10 mouse cellular contexts compared by ENCODE assay signal in genomic region chr15:36873884-36874243, GRCm38 (mm10).
DNase-seq lines count a peak whose midpoint lies in the region; ATAC-seq and TF ChIP-seq lines count a peak whose summit lies in the region.
"Had no signal": no experiment of that assay in that cellular context is flagged by ENCODE, and none has a peak within 500 bp of the region (broad histone marks: within the 10 kb centered on the region; RNA-seq: fewer than 3 reads in every experiment).

No protein-coding gene starts in this region.

- no peaks in the 10 kb centered on the region for H3K27me3 ChIP-seq in heart, embryonic 11.5 days (ENCODE audit: control insufficient read depth, insufficient read depth, low read length)
- no peaks in the 10 kb centered on the region for H3K27me3 ChIP-seq in lung, embryonic 16.5 days (ENCODE audit: control insufficient read depth, insufficient read depth, low read depth, low read length)
- H3K27me3 ChIP-seq in intestine, embryonic 16.5 days (replicated peaks; ENCODE audit: control insufficient read depth, insufficient read depth, low read length) = no peaks in the 10 kb centered on the region
- H3K27me3 ChIP-seq in neural tube, embryonic 15.5 days (replicated peaks) = no peaks in the 10 kb centered on the region

- no peak overlapping the region for H3K4me3 ChIP-seq in heart, embryonic 11.5 days (ENCODE audit: low read depth, low read length)
- H3K4me3 ChIP-seq in lung, embryonic 16.5 days (ENCODE audit: low read length) = no peak overlapping the region
- no peak overlapping the region for H3K4me3 ChIP-seq in lung, adult 2 months (replicated peaks; ENCODE audit: extremely low read depth, low read depth, low read length)
- no peak overlapping the region for H3K4me3 ChIP-seq in intestine, embryonic 16.5 days (ENCODE audit: low read length)
- no peak overlapping the region for H3K4me3 ChIP-seq in neural tube, embryonic 15.5 days (replicated peaks)

- no peak for TF ChIP-seq CTCF in lung, adult 2 months (IDR thresholded peaks at IDR 0.05; ENCODE audit: insufficient read depth, low read length)

- ATAC-seq in heart, embryonic 11.5 days (replicated peaks; ENCODE audit: insufficient number of reproducible peaks, low FRiP score, low TSS enrichment) = no peak
- no peak for ATAC-seq in lung, embryonic 16.5 days (ENCODE audit: low read depth)
- ATAC-seq in intestine, embryonic 16.5 days = no peak
- no peak for ATAC-seq in neural tube, embryonic 15.5 days (ENCODE audit: low FRiP score)

- no peak for TF ChIP-seq POLR2A in lung, adult 2 months (IDR thresholded peaks at IDR 0.05; ENCODE audit: borderline replicate concordance, extremely low read depth, low read depth, low read length)

- peak overlapping the region; percentile 89 for H3K27ac ChIP-seq in heart, embryonic 11.5 days (ENCODE audit: low read depth, low read length)
- H3K27ac ChIP-seq in lung, embryonic 16.5 days (ENCODE audit: low read length) = peak overlapping the region; percentile 87
- H3K27ac ChIP-seq in intestine, embryonic 16.5 days (ENCODE audit: low read length) = peak overlapping the region; percentile 62; the same call in 1 of the 2 replicates
- peak overlapping the region; percentile 54; the same call in 1 of the 2 replicates for H3K27ac ChIP-seq in neural tube, embryonic 15.5 days (replicated peaks)

- WGBS in heart, embryonic 11.5 days (ENCODE audit: insufficient replicate concordance) = 53% methylated on average over 5 of the region's 5 CpGs
- 17% methylated on average over 5 of the region's 5 CpGs for WGBS in lung, embryonic 16.5 days
- 31% methylated on average over 5 of the region's 5 CpGs for WGBS in lung, adult 2 months
- 36% methylated on average over 5 of the region's 5 CpGs for WGBS in intestine, embryonic 16.5 days
- WGBS in neural tube, embryonic 15.5 days = 18% methylated on average over 5 of the region's 5 CpGs

- H3K9me3 ChIP-seq in heart, embryonic 11.5 days (replicated peaks; ENCODE audit: control insufficient read depth, low read length) = no peaks in the 10 kb centered on the region
- no peaks in the 10 kb centered on the region for H3K9me3 ChIP-seq in lung, embryonic 16.5 days (ENCODE audit: control insufficient read depth, low read length)
- H3K9me3 ChIP-seq in intestine, embryonic 16.5 days (ENCODE audit: control insufficient read depth, low read length) = no peaks in the 10 kb centered on the region
- no peaks in the 10 kb centered on the region for H3K9me3 ChIP-seq in neural tube, embryonic 15.5 days (replicated peaks)

- DNase-seq in heart, postnatal 14 days = no peak
- no peak for DNase-seq in lung, adult 2 months
- no peak for DNase-seq in adrenal gland, postnatal 4 days (ENCODE audit: low spot score in 2 of 2)
- no peak for DNase-seq in T-cell, adult 2 months (ENCODE audit: low spot score)
- DNase-seq: B cell, adult 2 months; cerebellum, adult 11 months had no signal

- H3K4me1 ChIP-seq in heart, embryonic 11.5 days (ENCODE audit: control insufficient read depth, insufficient read depth, low read length) = peaks cover 32% of the 10 kb centered on the region
- H3K4me1 ChIP-seq in lung, embryonic 16.5 days (replicated peaks; ENCODE audit: control insufficient read depth, insufficient read depth, low read length) = peaks cover 33% of the 10 kb centered on the region
- peaks cover 21% of the 10 kb centered on the region for H3K4me1 ChIP-seq in lung, adult 2 months (ENCODE audit: control insufficient read depth, insufficient read depth, low read length)
- H3K4me1 ChIP-seq in intestine, embryonic 16.5 days (ENCODE audit: control insufficient read depth, insufficient read depth, low read length) = peaks cover 32% of the 10 kb centered on the region
- H3K4me1 ChIP-seq in neural tube, embryonic 15.5 days = peaks cover 23% of the 10 kb centered on the region

- H3K4me2 ChIP-seq in heart, embryonic 11.5 days = peak overlapping the region; percentile 27
- H3K4me2 ChIP-seq in lung, embryonic 16.5 days (ENCODE audit: low read depth, low read length) = 0 out of 2 replicates have a peak overlapping the region, but pooled peaks have one; percentile 4
- no peak overlapping the region for H3K4me2 ChIP-seq in intestine, embryonic 16.5 days (ENCODE audit: low read depth, low read length)
- H3K4me2 ChIP-seq in neural tube, embryonic 15.5 days = peak overlapping the region; percentile 17

- intact Hi-C loops in heart, postnatal 14 days (cut with DNase I) = no loop called here

- H3K9ac ChIP-seq in heart, embryonic 11.5 days (ENCODE audit: low read depth, low read length) = 0 out of 2 replicates have a peak overlapping the region, but pooled peaks have one; percentile 29
- peak overlapping the region; percentile 34; the same call in 1 of the 2 replicates for H3K9ac ChIP-seq in lung, embryonic 16.5 days (ENCODE audit: low read length)
- H3K9ac ChIP-seq in intestine, embryonic 16.5 days (ENCODE audit: low read depth, low read length) = no peak overlapping the region
- H3K9ac ChIP-seq in neural tube, embryonic 15.5 days (replicated peaks) = no peak overlapping the region

- H3K36me3 ChIP-seq in heart, embryonic 11.5 days (ENCODE audit: control insufficient read depth, insufficient read depth, low read length) = no peaks in the 10 kb centered on the region
- H3K36me3 ChIP-seq in lung, embryonic 16.5 days (ENCODE audit: control insufficient read depth, insufficient read depth, low read length) = no peaks in the 10 kb centered on the region
- no peaks in the 10 kb centered on the region for H3K36me3 ChIP-seq in intestine, embryonic 16.5 days (ENCODE audit: control insufficient read depth, insufficient read depth, low read length)
- H3K36me3 ChIP-seq in neural tube, embryonic 15.5 days = no peaks in the 10 kb centered on the region

Comparison
In these comparisons a context has a peak if more than half of its experiments do, and no peak if none do; other contexts are left out.
1. H3K9ac ChIP-seq: peak in heart, embryonic 11.5 days (single experiment) and lung, embryonic 16.5 days (single experiment); none in intestine, embryonic 16.5 days (single experiment) and neural tube, embryonic 15.5 days (single experiment).
2. Peak in every context shown above with its lines, with median percentiles within 50 percentile points of each other: H3K27ac ChIP-seq.